Mouse (Mus musculus) v-Abl transformed pro-B cells (cell line): Measurements from ENCODE around the gene Zfp629.
"Not testable (repeated sequence)": the region's sequence is repeated elsewhere in the genome, so short reads cannot be mapped to it uniquely, and the experiment has no call there.

Source experiments
- in situ Hi-C, 2 experiments: fragments of 400-800 bp; cut with MboI; formaldehyde crosslinking; loops; one replicate each; pipeline ENCODE4 v1.15.1; 2025; ENCODE audit not compliant: unreplicated experiment in 2 of 2

Zfp629 gene

DNA sequence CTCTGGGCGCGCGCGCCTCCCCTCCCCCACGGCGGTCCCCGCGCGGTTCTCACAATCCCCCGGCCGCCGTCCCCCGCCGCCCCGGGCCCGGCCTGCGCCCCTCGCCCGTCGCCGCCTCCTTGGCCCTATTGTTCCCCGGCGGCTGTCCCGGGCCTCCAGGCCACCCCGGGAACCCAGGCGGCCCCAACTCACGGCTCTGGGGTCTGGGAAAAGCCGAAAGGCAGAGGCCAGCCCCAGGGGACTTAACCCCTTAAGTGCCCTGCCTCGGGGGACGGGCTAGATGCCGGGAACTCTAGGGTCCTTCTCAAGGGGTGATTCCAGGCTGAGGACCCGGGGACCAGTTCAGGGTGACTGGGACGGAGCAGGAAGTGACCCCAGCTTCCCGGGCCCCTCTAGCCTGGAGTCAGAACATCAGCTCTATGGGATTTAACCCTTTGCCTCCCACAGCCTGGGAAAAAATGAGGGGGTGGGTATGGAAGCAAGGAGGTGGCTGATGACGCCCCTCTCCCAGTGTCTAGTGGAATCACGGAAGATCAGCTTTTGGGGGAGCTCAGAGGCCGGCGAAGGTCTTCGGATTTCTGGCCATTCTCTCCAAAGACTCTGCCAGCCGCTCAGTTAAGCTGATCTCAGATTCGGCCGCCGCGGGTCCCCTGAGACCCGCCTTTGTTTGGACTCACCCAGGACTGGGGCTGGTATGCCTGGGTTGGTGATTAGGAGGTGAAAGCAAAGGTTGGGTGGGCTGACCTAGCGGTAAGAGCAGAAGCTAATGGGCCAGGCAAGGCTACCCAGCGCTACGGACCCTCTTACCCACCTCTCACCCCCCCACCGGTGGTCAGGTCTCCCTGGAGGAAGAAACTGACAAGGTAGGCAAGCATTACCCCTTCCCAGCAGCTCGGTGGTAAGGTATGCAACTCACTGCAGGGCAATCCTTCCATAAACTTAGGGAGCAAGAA, at the start of gene Zfp629:
TSS of gene Zfp629 (minus strand) at position 907 of the 953 bp plus-strand sequence.
- in situ Hi-C loops = loop anchor here in 1 of 2 experiments (10.0 kb wide), 1 partner anchor 270 kb away; the partner anchor contains the start of gene Zfp768

DNA sequence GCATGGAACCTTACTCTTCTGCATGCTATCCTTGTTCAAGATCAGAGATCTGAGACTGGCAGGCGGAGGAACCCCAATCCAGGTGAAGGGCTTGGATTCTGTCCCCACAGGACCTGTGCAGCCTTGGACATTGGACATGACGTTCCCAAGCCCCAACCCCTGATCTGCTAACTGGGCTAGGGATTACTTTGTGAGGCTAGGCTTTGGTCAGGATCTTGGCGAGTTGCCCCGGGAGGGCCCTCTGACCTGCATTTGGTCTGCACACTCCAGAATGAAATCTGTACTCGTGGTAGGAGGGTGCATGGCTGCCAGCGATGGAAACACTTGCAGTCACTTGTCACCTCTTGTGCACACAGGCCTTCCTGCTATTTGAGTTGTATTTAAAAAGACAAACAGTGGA, 47.3 kb upstream of the Zfp629 start:
- in situ Hi-C loops = loop anchor here (5.0 to 10.0 kb wide), 3 partner anchors 59 to 572 kb away; partner anchors contain the start of genes 9130023H24Rik (in 1 of the 2), Armc5 (in 1 of the 2) and Prss36 (in 1 of the 2)

DNA sequence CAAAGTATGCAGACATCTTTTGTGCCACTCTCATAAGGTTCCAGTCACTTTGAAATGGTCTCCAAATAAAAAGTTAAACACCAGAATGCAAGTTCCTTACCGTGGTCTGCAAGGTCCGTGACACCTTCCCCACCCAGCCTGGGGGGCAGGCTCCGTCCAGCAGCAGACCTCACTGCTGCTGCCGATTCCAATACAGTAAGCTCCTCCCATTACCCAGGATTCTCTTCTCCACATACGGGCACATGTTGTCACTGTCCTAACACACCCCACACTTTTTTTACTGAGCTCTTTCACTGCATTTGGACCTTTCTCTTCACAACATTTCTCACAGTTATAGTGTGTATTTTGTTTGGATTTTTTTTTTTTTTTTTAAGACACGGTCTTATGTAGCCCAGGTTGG, 46.2 kb upstream of the Zfp629 start:
- in situ Hi-C loops = loop anchor here (5.0 to 10.0 kb wide), 3 partner anchors 60 to 573 kb away; partner anchors contain the start of genes 9130023H24Rik (in 1 of the 2), Armc5 (in 1 of the 2) and Prss36 (in 1 of the 2)

DNA sequence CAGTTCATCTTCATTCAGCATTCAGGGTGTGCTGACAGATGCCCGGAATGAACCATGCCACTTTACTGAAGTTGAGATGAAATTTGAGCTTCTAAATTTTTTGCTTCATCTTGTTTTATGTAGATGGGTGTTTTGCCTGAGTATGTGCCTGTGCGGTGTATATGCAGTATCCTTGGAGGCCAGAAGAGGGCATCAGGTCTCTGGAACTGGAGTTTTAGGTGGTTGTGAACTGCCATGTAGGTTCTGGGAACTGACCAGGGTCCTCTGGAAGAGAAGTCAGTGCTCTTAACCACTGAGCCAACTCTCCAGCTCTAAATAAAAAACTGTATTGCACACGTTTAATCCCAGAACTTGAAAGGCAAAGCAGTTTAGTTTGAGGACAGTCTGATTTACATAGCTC, 45.3 kb upstream of the Zfp629 start:
- in situ Hi-C loops = loop anchor here (5.0 to 10.0 kb wide), 3 partner anchors 61 to 574 kb away; partner anchors contain the start of genes 9130023H24Rik (in 1 of the 2), Armc5 (in 1 of the 2) and Prss36 (in 1 of the 2)

DNA sequence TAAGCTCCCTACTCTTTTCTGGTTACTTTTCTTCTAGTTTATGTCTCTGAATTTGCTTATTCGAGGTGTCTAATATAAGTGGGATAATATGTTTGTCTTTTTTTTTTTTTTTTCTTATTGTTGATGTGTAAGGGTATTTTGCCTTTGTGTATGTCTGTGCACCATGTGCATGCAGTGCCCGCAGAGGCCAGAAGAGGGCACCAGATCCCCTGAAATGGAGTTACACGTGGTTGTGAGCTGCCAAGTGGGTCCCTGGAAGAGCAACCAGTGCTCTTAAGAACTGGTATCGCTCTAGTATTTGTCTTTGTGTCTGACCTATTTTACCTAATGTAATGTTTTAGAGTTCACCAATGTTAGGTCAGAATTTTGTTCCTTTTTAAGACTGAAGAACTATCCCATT, 41.3 kb upstream of the Zfp629 start:
- in situ Hi-C loops = loop anchor here in 1 of 2 experiments (5.0 to 10.0 kb wide), 2 partner anchors 285 to 1048 kb away; no protein-coding TSS in a partner anchor

DNA sequence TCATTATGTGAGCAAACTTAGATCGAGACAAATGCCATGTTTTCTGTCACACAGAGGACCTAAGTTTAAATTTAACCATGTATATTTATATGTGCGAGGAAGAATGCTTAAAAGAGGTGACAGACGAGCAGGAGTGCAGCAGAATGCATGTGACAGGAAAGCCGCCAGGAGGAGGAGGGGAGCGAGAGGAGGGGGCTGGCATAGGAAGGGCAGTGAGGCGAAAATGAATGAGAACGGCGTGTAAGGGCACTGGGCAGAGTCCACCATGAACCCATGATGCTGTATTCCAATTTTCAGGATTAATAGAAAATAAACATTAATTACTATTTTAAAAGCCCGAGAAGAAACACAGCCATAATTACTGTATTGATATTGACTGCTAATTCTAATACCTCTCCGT, 38.7 kb upstream of the Zfp629 start:
- in situ Hi-C loops = loop anchor here in 1 of 2 experiments (10.0 kb wide), 1 partner anchor 1050 kb away; no protein-coding TSS in a partner anchor

DNA sequence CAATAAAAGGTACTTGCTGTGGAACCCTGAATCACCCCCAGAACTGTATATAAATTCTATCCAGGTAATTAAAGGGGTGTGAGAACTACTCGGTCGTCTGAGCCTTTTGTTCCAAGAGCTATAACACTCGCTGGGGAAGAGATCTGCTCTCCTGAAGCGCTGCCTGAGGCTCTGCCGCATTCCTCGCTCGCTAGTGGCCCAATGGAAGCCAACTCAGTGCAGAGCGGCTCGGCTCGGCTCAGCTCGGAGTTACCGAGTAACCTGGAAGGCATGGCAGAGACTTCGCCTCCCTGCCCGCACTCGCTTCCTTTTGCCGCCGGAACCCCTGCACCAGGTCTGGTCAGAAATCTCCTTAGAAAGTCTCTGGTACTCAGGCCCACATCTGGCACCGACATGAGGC, 36.5 kb upstream of the Zfp629 start:
- in situ Hi-C loops = loop anchor here in 1 of 2 experiments (10.0 kb wide), 1 partner anchor 1053 kb away; no protein-coding TSS in a partner anchor

DNA sequence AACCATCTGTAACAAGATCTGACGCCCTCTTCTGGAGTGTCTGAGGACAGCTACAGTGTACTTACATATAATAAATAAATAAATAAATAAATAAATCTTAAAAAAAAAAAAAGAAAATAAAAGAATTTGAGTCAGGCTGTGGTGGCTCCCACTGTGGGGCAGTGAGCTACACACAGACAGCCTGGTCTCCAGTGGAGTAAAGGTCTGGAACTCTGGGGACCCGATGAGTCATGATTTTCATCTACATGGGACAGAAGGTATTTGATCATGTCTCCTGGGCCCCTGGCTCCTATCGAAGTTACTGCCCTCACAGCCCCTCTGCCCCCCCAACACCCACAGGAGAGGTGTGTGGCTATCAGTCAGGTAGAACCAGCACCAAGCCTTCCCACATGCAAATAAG, 36.0 kb upstream of the Zfp629 start:
- in situ Hi-C loops = loop anchor here in 1 of 2 experiments (10.0 kb wide), 1 partner anchor 1053 kb away; no protein-coding TSS in a partner anchor

DNA sequence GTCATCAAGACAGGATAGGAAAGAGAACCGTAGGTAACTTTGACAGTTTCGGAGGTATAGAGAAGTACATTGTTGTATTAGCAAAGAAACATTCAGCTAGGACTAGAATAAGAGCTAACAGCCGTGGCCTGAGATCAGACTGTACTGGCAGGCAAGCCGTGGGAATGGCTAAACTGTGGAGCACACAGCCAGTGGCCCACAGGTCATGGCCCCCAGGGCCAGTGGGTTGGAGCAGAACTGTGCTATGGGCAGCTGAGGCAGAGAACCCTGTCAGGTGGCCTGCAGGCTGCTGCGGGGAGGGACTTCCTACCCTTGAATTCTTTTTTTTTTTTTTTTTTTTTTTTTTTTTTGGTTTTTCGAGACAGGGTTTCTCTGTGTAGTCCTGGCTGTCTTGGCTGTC, 33.6 kb upstream of the Zfp629 start:
- in situ Hi-C loops = no loop called here

DNA sequence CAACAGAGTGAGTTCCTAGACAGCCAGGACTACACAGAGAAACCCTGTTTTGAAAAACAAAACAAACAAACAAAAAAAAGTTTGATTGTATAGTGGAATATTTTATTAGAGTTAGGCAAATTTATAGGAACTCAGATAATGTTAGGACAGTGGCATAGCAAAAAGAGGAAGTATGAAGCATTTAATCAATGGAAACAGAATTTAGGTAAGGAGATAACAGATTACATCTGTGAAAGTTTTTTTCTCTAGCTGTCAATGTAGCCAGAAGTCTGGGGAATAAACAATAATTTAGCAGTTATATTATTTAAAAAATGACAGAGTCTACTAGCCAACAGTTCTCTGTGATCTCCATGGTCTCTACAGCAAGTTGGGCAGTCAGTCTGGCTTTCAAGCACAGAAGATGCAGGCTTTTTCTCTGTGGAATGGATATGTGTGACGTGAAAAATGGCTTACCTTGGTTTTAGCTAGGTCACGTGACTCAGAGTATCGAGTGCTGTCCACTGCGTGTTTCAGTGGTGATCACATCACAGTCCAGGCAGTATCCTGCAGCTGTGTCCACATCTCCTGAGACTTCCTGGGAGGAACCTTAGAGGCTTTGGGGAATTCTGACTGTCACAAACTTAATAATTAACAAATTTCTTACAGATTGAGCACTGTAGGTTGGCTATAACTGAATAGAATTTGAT, 33.1 kb upstream of the Zfp629 start:
- in situ Hi-C loops = no loop called here

DNA sequence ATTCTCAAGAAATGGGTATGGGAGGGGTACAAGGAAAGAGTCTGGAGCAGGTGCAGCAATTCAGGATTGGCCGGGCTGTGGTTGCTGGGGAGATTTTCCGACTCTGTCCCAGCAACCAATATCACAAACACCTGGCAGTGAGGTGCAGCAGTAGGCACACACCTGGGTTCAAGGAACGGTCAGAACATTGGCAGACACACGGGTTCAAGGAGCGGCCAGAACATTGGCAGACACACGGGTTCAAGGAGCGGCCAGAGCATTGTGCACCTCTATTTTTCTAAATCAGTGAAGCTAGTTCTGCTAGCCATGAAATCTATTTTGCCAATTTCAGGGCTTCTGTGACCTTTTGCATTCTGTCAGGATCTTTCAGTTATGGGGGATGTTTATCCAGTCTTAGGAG, 32.0 kb upstream of the Zfp629 start:
- in situ Hi-C loops = not testable (repeated sequence)

DNA sequence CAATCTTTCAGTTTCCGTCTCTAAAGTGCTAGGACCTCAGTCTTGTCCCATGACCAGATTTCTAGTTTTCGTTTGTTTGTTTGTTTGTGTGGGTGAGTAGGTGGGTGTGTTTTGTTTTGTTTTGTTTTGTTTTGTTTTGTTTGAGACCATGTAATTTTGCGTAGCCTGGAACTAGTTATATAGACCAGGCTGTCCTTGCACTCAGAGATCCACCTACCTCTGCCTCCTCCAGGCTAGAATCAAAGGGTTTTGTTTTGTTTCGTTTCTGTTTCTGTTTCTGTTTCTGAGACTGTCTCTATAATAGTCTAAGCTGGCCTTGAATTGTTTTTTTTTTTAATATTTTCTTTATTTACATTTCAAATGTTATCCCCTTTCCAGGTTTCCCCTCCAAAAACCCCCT, 30.8 kb upstream of the Zfp629 start:
- in situ Hi-C loops = no loop called here

DNA sequence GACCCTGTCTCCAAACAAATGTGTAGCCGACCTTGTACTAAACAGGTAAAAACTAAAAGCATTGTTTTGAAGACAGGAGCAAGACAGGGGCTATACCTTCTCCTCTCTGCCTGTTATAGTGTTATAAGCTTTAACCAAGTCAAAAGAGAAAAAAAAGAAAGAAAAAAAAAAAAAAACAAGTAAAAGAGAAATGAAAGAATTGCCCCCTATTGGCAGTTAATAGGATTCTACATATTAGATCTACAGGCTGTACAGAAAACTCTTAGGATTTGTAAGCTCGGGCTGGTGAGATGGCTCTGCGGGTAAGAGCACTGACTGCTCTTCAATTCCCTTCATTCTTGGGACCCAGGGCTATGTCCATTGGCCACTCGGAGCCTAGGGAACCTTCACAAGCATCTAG, 26.7 kb upstream of the Zfp629 start:
- in situ Hi-C loops = no loop called here

DNA sequence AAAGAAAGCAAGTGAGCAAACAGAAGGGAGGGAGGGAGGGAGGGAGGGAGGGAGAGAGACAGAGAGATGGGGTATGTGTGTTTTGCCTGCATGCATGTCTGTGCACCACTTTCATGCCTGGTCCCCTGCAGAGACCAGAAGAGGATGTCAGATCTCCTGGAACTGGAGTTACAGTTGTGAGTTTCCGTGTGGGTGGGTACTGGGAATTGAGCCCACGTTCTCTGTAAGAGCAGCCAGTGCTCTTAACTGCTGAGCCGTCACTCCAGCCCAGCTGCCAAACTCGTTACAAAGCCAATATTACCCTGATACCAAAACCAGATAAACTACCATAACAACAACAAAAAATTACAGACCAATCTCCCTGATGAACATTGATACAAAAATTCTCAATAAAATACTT, 25.7 kb upstream of the Zfp629 start:
- in situ Hi-C loops = no loop called here

DNA sequence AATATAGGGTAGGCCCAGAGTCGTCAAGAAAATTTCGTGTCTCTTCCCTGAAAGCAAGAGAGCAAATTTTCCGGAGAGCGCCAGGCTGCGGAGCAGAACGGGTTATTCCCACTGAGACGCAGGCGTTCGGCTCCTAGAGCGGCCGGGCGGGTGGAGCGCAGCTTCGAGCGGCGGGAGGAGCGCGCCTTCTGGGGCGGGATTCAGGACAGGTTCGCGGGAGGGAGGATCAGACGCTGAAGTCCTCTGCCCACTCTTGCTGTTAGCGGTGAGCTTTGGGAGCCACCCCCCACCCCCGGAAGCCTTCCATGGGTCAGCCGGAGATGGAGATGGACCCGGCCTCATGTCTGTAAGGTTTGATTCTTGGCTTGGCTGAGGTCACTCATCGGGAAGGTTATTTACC, 21.4 kb upstream of the Zfp629 start:
- in situ Hi-C loops = no loop called here

DNA sequence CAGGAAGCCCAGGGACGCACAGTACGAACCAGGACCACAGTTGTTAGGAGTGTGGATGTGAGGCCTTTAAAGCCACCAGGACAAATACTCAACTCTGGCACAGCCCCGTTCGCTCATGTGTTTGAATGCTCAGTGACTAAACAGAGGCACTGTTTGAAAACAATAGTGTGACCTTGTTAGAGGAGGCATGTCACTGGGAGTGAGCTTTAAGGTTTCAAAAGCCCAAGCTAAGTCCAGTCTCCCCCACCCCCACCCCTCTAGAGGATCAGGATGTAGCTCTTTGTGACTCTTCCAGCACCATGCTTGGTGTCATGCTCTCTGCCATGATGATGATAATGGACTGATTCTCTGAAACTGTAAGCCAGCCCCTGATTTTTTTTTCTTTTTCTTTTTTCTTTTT, 15.8 kb upstream of the Zfp629 start:
- in situ Hi-C loops = no loop called here

DNA sequence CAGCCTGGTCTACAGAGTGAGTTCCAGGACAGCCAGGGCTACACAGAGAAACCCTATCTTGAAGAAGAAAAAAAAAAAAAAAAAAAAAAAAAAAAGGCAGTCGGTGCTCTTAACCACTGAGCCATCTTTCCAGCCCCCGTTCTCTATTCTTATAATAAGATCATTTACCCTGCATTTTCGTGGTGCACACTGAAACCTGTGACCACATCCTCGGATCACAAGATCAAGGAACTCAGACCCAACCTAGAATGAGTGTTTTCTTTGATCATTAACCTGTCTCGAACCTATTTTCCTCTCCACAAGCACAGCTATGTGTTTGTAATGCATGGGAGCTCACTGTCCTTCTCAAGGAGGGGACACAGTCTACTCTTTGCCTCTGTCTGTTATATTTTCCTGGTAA, 13.0 kb upstream of the Zfp629 start:
- in situ Hi-C loops = no loop called here

DNA sequence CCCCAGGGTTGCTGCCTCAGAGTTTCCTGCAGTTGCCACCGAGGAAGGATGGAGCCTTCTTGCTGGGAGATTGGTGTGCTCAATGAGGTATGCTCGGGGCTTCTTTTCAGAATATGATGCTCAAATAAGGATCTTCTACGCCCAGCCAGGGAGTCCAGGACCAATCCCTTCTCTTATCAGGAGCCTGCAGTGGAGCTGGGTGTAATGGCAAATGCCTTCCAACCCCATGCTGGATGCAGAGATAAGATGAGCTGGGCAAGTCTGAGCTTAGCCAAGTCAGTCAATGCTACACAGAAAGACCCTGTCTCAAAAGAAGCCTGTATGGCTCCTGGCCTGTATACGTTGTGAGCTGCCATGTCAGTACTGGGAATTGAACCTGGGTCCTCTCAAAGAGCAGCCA, 10.9 kb upstream of the Zfp629 start:
- in situ Hi-C loops = no loop called here

DNA sequence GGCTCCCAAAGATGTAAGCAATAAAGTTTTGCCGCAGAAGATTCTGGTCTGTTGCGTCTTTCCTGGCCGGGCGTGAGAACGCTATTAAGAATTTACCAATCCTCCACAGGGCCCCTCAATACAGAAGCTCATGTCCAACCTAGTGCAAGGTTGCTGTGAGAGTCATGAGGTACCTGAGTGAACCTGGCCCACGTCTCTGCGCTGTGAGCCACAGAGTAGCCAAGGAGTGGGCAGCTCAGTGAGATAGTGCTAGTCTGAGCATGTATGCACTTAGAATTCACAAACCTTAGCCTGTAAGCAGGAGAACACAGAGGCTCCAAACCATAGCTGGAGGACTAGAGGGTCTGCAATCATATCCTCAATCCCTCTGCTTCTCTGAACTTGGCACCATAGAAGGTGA, 10.4 kb upstream of the Zfp629 start:
- in situ Hi-C loops = no loop called here

DNA sequence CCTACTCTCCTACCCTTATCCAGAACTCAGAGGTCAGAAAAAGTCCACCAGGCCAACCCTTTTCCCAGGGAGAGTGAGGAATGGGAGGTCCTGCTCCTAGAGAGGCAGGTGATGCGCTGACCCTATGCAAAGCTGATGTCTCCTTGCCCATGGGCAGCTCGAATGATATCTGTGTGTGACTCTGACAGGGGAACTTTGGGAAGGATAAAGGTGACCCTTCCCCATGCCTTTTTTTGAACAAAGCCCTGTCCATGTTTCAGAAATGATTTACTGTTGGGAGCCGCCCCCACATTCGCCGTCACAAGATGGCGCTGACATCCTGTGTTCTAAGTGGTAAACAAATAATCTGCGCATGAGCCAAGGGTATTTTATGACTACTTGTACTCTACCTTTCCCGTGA, 2.8 kb upstream of the Zfp629 start:
- in situ Hi-C loops = loop anchor here in 1 of 2 experiments (10.0 kb wide), 1 partner anchor 274 kb away; the partner anchor contains the start of gene Zfp768

DNA sequence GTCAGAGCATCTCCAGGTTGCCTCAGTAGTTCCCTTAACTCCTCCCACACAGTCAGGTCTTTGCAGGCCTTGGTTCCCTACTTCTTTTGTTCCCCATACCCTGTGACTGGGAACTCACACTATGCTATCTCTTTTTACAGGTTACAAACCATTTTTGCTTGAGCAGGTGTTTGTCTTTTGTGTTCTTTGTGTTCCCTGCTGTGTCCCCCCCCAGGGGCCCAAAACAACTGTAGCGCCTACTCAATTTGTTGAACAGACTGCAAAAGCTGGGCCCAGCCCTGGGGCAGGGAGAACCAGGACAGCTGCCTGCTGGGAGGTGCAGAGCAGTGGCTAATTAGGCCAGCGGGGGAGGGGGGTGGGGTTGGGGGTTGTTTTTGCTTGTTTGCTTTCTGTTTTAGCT, 2.4 kb upstream of the Zfp629 start:
- in situ Hi-C loops = loop anchor here in 1 of 2 experiments (10.0 kb wide), 1 partner anchor 273 kb away; the partner anchor contains the start of gene Zfp768
